Mouse (Mus musculus): ENCODE results near the gene Krt87.

GRCm38 (mm10) chr15:101390203-101390602 lies 48.4 kb downstream of the Krt87 start:
- TF ChIP-seq EP300 (IDR thresholded peaks at IDR 0.05; ENCODE audit: low read depth) (no peak), CTCF (IDR thresholded peaks at IDR 0.05; ENCODE audit: low read depth) (no peak)
